Mouse (Mus musculus) spleen, embryonic (tissue): Measurements from ENCODE around the gene Atad2b.

Source experiments
- CTCF ChIA-PET: fragments of 350-600 bp; sonication (Branson Sonifier 250); formaldehyde crosslinking; loops from one replicate; lab custom pipeline; 2022; lab: Charles Lee

Atad2b gene

GRCm38 (mm10) chr12:4916994-4917804 lies at the start of gene Atad2b:
Gene Atad2b (plus strand): TSS chr12:4917353.
- CTCF ChIA-PET: interaction anchor here (0.9 kb wide), 1 partner anchor 11 kb away, joined by 3 read pairs; no protein-coding TSS in a partner anchor

- CTCF ChIA-PET: no interaction called here
Observed at GRCm38 (mm10) chr12:4868924-4869323, 48.2 kb upstream of the Atad2b start.

GRCm38 (mm10) chr12:4871260-4871659 lies 45.9 kb upstream of the Atad2b start:
- CTCF ChIA-PET: interaction anchor here (0.9 kb wide), 1 partner anchor 21 kb away, joined by 4 read pairs; no protein-coding TSS in a partner anchor

- CTCF ChIA-PET: no interaction called here
Observed at GRCm38 (mm10) chr12:4872273-4872672, 44.9 kb upstream of the Atad2b start.

- CTCF ChIA-PET: no interaction called here
Observed at GRCm38 (mm10) chr12:4872983-4873477, 44.1 kb upstream of the Atad2b start.

- CTCF ChIA-PET: no interaction called here
Observed at GRCm38 (mm10) chr12:4873531-4873930, 43.6 kb upstream of the Atad2b start.

- CTCF ChIA-PET: interaction anchor here (0.6 kb wide), 1 partner anchor 31 kb away, joined by 3 read pairs; no protein-coding TSS in a partner anchor
Observed at GRCm38 (mm10) chr12:4874161-4874927, 42.8 kb upstream of the Atad2b start, which contains the start of gene Mfsd2b. Gene Mfsd2b (minus strand): TSS chr12:4874359.

- CTCF ChIA-PET: no interaction called here
Observed at GRCm38 (mm10) chr12:4875623-4876022, 41.5 kb upstream of the Atad2b start.

GRCm38 (mm10) chr12:4878296-4878783 lies 38.8 kb upstream of the Atad2b start:
- CTCF ChIA-PET: no interaction called here

GRCm38 (mm10) chr12:4879048-4879447 lies 38.1 kb upstream of the Atad2b start:
- CTCF ChIA-PET: no interaction called here

- CTCF ChIA-PET: interaction anchor here (0.7 kb wide), 1 partner anchor 208 kb away, joined by 3 read pairs; no protein-coding TSS in a partner anchor
Observed at GRCm38 (mm10) chr12:4882086-4882485, 35.1 kb upstream of the Atad2b start.

- CTCF ChIA-PET: interaction anchor here (0.7 kb wide), 1 partner anchor 29 kb away, joined by 4 read pairs; no protein-coding TSS in a partner anchor
Observed at GRCm38 (mm10) chr12:4885062-4885461, 32.1 kb upstream of the Atad2b start.

- CTCF ChIA-PET: interaction anchor here (0.6 kb wide), 1 partner anchor 28 kb away, joined by 4 read pairs; no protein-coding TSS in a partner anchor
Observed at GRCm38 (mm10) chr12:4886581-4886980, 30.6 kb upstream of the Atad2b start.

GRCm38 (mm10) chr12:4888739-4889138 lies 28.4 kb upstream of the Atad2b start:
- CTCF ChIA-PET: interaction anchor here (0.6 kb wide), 1 partner anchor 71 kb away, joined by 3 read pairs; the partner anchor contains the start of gene Sf3b6

GRCm38 (mm10) chr12:4889251-4889650 lies 27.9 kb upstream of the Atad2b start:
- CTCF ChIA-PET: no interaction called here

GRCm38 (mm10) chr12:4889891-4890290 lies 27.3 kb upstream of the Atad2b start:
- CTCF ChIA-PET: no interaction called here

GRCm38 (mm10) chr12:4898024-4898423 lies 19.1 kb upstream of the Atad2b start:
- CTCF ChIA-PET: no interaction called here

GRCm38 (mm10) chr12:4905946-4906345 lies 11.2 kb upstream of the Atad2b start:
- CTCF ChIA-PET: interaction anchor here (0.6 to 0.8 kb wide), 2 partner anchors 11 to 32 kb away, joined by 3 read pairs; partner anchors contain the start of genes Atad2b and Mfsd2b

- CTCF ChIA-PET: interaction anchor here (0.8 kb wide), 1 partner anchor 11 kb away, joined by 3 read pairs; the partner anchor contains the start of gene Atad2b
Observed at GRCm38 (mm10) chr12:4906476-4906875, 10.7 kb upstream of the Atad2b start.

GRCm38 (mm10) chr12:4906951-4907906 lies 9.9 kb upstream of the Atad2b start, which contains the start of gene Ubxn2a:
Gene Ubxn2a (minus strand): TSS chr12:4907705.
- CTCF ChIA-PET: no interaction called here
